Mouse (Mus musculus): Measurements from ENCODE around the gene Adarb2. TPM values are rescaled to one million over a fixed set of nuclear protein-coding genes. Genes with fewer than 3 reads are reported as not detected.

The Adarb2 gene
- polyA plus RNA-seq (2015; fragmentation: Nextera tagmentation; extraction: Ambion mirVana), result 0.07 and 0.09 TPM in 2 replicates

DNA sequence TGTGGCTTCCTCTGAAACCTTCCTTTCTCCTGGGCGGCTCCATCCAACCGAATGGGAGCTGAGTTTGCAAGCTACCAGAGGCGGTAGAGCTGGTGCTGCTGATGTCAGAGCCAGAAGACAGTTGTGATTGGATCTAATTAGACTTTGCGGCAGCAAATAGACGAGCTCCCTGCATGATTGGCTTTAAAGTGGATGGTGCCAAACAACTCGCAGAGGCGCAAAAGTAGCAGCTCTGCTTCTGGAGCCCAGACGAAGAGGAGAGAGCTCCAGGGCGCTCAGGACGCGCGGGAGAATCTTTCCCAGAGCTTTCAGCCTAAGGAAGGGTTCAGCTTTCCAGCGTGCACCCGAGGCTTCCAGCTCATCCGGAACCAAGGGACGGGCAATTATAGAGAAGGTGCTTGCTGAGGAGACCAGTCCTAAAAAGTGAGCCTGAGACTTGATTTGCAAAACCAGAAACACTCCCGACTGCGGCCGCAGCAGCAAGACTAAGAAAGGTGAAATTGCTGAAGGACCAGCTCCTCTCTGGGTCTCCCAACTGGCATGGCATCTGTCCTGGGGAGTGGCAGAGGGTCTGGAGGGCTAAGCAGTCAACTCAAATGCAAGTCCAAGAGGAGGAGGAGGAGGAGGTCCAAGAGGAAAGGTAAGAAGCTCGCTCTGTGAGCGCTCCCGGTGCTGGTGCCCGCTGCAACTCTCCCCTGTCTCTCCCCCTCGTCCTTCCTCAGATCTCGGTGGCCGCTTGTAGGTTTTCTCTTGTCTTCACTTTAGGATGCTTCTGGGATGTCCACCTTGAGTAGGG lies at the start of gene Adarb2:
TSS of gene Adarb2 (plus strand) at position 186 of the 796 bp plus-strand sequence.
- WGBS (ENCODE audit: insufficient replicate concordance), result under 1% methylated on average over 26 of the region's 26 CpGs
- no peaks in the 10 kb centered on the region for H3K9me3 ChIP-seq (replicated peaks)
- ATAC-seq (ENCODE audit: insufficient read depth), result no peak
- H3K9ac ChIP-seq, result no peak within 1 kb of the TSS
- H3K36me3 ChIP-seq (replicated peaks), result no peaks in the 10 kb centered on the region
- no peak within 1 kb of the TSS for H3K27ac ChIP-seq (replicated peaks)
- H3K4me2 ChIP-seq, result no peak within 1 kb of the TSS
- H3K27me3 ChIP-seq, result peaks cover 14% of the 10 kb centered on the region
- H3K4me1 ChIP-seq (replicated peaks), result no peaks in the 10 kb centered on the region
- no peak within 1 kb of the TSS for H3K4me3 ChIP-seq (replicated peaks)

DNA sequence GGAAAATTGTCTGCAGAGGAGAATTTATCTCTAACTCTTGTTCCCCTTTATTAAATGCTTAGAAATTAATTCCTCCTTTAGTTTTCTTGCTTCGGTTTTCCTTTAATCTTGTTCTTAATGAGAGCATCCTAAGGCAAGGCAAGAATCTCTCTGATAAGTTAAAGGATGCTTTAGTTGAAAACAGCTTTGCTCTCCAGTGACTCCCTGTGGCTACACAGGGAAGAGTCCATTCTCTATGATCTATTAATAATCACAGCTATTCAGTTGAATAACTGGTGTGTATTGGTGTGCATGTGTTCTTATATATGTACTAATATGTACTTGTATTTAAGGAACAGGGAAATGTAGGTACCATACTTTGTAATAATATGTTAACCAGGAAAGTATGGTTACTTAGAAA lies 28.9 kb upstream of the Adarb2 start:
- Histone ChIP-seq H3K4me1 (replicated peaks) (no peaks in the 10 kb centered on the region), H3K4me3 (replicated peaks) (no peak overlapping the region), H3K9ac (no peak overlapping the region), H3K27ac (replicated peaks) (no peak overlapping the region), H3K27me3 (no peaks in the 10 kb centered on the region), H3K9me3 (replicated peaks) (no peaks in the 10 kb centered on the region), H3K4me2 (no peak overlapping the region), H3K36me3 (replicated peaks) (no peaks in the 10 kb centered on the region)
- WGBS (ENCODE audit: insufficient replicate concordance), result 42% methylated on average over 1 of the region's 1 CpGs
- ATAC-seq (ENCODE audit: insufficient read depth), result no peak

DNA sequence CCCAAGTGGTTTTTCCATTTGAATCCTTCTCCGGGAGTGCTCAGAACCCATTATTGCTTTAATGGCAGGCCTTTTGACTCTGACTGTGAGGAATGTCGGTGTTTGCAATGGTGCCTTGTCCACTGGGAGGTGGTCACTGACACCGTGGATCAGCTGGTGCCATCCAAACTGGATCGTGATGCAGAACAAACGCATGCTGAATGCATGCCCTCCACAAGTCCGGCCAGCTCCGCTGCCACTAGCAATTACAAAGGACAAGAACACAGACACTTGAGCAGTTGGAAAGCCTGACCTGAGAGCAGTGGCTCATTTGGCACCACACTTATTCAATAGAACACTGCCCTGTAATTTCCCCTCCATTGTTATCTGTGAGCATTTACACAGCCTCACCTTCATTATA lies 10.7 kb upstream of the Adarb2 start:
- no peaks in the 10 kb centered on the region for H3K4me1 ChIP-seq (replicated peaks)
- no peak overlapping the region for H3K27ac ChIP-seq (replicated peaks)
- H3K27me3 ChIP-seq, result no peaks in the 10 kb centered on the region
- H3K4me3 ChIP-seq (replicated peaks), result no peak overlapping the region
- no peak overlapping the region for H3K9ac ChIP-seq
- no peaks in the 10 kb centered on the region for H3K9me3 ChIP-seq (replicated peaks)
- H3K4me2 ChIP-seq, result no peak overlapping the region
- H3K36me3 ChIP-seq (replicated peaks), result no peaks in the 10 kb centered on the region
- no peak for ATAC-seq (ENCODE audit: insufficient read depth)
- WGBS (ENCODE audit: insufficient replicate concordance), result 63% methylated on average over 7 of the region's 7 CpGs

DNA sequence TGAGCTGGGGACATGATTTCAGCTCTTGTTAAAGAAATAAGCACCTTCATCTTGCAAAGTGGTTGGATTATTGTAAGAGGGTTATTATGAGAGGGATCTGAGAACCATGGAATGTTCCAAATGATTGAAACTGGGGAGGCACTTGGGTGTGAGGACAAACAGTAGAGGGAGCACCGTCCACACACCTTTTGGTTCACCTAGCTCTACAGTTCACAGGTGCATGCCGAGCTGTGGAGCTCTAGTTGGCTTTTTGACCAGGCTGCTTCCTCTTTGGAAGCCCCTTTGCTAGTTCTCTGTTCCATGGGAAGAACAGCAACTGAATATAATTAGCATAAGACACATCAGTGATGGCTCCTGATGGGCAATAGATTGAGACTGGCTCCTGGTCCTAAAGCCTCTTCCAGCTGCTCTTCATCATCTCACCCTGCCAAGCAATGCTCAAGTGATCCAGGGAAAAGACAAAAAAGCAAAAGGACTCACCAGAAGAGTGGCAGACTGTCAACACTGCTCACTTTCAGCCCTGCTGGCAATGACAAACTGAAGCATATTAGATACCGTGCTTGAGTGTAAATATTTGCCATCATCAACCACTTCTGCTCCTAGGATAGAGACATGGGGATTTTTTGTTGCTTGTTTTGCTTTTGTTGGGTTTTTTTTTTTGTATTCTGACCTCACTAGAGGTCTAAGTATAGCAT lies 3.3 kb upstream of the Adarb2 start:
- Histone ChIP-seq H3K36me3 (replicated peaks) (no peaks in the 10 kb centered on the region), H3K4me1 (replicated peaks) (no peaks in the 10 kb centered on the region), H3K4me3 (replicated peaks) (no peak overlapping the region), H3K9ac (no peak overlapping the region), H3K4me2 (no peak overlapping the region), H3K27ac (replicated peaks) (no peak overlapping the region), H3K9me3 (replicated peaks) (no peaks in the 10 kb centered on the region), H3K27me3 (peaks cover 14% of the 10 kb centered on the region)
- WGBS (ENCODE audit: insufficient replicate concordance), result 41% methylated on average over 3 of the region's 3 CpGs
- no peak for ATAC-seq (ENCODE audit: insufficient read depth)

DNA sequence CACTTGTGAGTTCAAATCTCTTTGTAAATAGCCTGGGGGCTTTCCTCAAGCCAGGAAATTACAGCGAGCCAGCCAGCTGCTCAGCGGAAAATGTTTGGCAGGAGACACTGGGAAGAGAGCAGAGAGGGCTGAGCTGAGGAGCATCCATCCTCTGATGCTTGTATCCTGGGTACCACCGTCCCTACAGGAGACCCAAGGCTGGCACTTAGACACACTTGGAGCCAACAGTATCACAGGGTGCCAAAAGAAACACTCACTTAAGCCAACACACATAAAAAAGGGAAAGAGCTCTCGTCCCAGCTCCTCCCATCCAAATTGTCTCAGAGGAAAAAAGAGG lies 779 bp downstream of the Adarb2 start:
- Histone ChIP-seq H3K9ac (no peak overlapping the region), H3K9me3 (replicated peaks) (no peaks in the 10 kb centered on the region), H3K36me3 (replicated peaks) (no peaks in the 10 kb centered on the region), H3K4me2 (no peak overlapping the region), H3K27ac (replicated peaks) (no peak overlapping the region), H3K27me3 (peaks cover 14% of the 10 kb centered on the region), H3K4me3 (replicated peaks) (no peak overlapping the region), H3K4me1 (replicated peaks) (no peaks in the 10 kb centered on the region)
- no peak for ATAC-seq (ENCODE audit: insufficient read depth)
- 5% methylated on average over 4 of the region's 4 CpGs for WGBS (ENCODE audit: insufficient replicate concordance)

DNA sequence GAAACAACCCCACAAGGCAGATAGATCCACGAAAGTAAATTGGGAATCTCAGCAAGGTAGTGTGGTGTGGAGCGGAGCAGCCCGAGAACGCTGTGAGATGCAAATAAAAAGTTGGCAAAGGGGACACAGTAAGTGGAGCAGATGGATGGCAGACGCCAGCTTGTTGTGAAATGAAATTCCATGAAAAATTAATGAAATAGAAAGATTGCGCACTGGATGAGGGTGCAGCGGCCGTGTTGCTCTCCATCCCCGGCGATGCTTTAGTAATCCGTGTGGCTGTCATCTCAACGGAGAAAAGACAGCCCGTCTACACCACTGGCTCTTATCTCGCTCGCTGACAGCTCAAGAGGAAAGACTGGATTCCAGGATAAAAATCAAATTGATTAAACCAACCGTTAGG lies 4.7 kb downstream of the Adarb2 start:
- Histone ChIP-seq H3K36me3 (replicated peaks) (no peaks in the 10 kb centered on the region), H3K27me3 (peaks cover 12% of the 10 kb centered on the region), H3K9me3 (replicated peaks) (no peaks in the 10 kb centered on the region), H3K4me3 (replicated peaks) (no peak overlapping the region), H3K27ac (replicated peaks) (no peak overlapping the region), H3K4me2 (no peak overlapping the region), H3K4me1 (replicated peaks) (no peaks in the 10 kb centered on the region), H3K9ac (no peak overlapping the region)
- ATAC-seq (ENCODE audit: insufficient read depth), result no peak
- 58% methylated on average over 16 of the region's 16 CpGs for WGBS (ENCODE audit: insufficient replicate concordance)

DNA sequence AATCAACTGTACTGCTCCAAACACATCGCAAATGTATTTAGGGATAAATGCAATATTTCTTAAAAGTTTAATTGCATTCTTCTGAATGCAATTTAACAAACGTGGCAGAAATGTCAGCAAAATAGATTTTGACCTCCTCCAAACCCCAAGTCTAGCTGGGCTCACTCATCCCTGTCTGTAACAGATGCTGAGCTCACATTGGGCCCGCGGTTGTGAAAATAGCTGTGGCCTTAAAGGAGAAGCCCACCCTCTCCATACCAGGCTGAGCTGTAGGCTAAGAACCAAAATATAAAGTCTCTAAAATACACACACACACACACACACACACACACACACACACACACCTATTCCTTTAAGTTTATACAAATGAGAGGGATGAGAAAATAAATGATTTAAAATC lies 8.1 kb downstream of the Adarb2 start:
- WGBS (ENCODE audit: insufficient replicate concordance), result 57% methylated on average over 4 of the region's 4 CpGs
- Histone ChIP-seq H3K4me2 (no peak overlapping the region), H3K4me3 (replicated peaks) (no peak overlapping the region), H3K27me3 (no peaks in the 10 kb centered on the region), H3K9ac (no peak overlapping the region), H3K27ac (replicated peaks) (no peak overlapping the region), H3K36me3 (replicated peaks) (no peaks in the 10 kb centered on the region), H3K4me1 (replicated peaks) (no peaks in the 10 kb centered on the region), H3K9me3 (replicated peaks) (no peaks in the 10 kb centered on the region)
- ATAC-seq (ENCODE audit: insufficient read depth), result no peak

DNA sequence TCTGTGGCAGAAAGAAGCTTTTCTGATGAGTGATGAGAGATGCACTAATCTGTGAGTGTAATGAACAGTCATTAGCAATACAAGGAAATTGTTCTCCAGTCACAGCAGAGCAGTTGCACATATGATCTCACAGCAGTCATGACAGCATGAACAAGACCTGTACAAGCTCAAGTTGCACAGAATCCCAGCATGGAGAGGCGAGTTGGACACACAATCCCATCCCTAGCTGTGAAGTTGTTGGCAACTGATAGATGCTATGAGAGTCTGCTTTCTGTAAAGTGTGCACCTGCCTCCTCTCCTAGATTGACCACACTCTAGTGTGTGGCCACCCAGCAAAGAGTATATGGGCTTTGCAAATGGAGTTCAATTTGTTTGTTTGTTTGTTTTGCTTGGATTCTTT lies 36.2 kb downstream of the Adarb2 start:
- no peak for ATAC-seq (ENCODE audit: insufficient read depth)
- H3K27ac ChIP-seq (replicated peaks), result no peak overlapping the region
- no peaks in the 10 kb centered on the region for H3K9me3 ChIP-seq (replicated peaks)
- 28% methylated on average over 1 of the region's 1 CpGs for WGBS (ENCODE audit: insufficient replicate concordance)
- H3K27me3 ChIP-seq, result no peaks in the 10 kb centered on the region
- H3K36me3 ChIP-seq (replicated peaks), result no peaks in the 10 kb centered on the region
- no peak overlapping the region for H3K4me3 ChIP-seq (replicated peaks)
- H3K9ac ChIP-seq, result no peak overlapping the region
- no peaks in the 10 kb centered on the region for H3K4me1 ChIP-seq (replicated peaks)
- H3K4me2 ChIP-seq, result no peak overlapping the region

DNA sequence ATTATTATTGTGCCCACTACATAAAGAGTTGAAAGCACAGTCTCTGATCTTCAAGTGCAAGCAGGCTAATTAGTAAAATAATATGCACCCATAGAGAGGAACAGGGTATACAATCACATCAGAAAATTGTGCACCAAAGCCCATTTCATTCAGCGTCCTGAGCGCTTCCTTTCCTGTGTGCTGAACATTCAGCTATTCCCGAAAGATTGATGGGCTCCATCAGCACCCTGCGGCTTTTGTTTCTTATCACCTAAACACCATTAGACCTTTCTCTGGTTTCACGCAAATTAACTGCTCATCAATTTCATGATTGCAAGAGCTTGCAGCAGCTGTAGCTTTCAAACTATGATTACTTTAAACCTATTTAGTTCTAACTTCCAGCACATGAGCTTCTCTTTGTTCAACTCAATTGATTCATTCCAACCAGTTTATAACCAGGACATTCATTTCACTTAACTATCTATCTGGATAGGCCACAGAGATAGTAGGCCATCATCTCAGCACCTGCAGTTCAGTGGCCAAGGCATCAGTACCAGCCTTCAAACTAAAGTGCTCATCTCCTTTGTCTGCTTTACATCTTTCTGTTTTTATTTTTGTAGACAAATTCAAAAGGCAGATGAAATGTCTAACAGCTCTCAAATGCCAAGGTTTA lies 45.5 kb downstream of the Adarb2 start:
- no peaks in the 10 kb centered on the region for H3K27me3 ChIP-seq
- WGBS (ENCODE audit: insufficient replicate concordance), result 58% methylated on average over 5 of the region's 5 CpGs
- no peak overlapping the region for H3K27ac ChIP-seq (replicated peaks)
- no peak overlapping the region for H3K9ac ChIP-seq
- no peaks in the 10 kb centered on the region for H3K9me3 ChIP-seq (replicated peaks)
- H3K4me1 ChIP-seq (replicated peaks), result no peaks in the 10 kb centered on the region
- no peaks in the 10 kb centered on the region for H3K36me3 ChIP-seq (replicated peaks)
- H3K4me3 ChIP-seq (replicated peaks), result no peak overlapping the region
- ATAC-seq (ENCODE audit: insufficient read depth), result no peak
- H3K4me2 ChIP-seq, result no peak overlapping the region

DNA sequence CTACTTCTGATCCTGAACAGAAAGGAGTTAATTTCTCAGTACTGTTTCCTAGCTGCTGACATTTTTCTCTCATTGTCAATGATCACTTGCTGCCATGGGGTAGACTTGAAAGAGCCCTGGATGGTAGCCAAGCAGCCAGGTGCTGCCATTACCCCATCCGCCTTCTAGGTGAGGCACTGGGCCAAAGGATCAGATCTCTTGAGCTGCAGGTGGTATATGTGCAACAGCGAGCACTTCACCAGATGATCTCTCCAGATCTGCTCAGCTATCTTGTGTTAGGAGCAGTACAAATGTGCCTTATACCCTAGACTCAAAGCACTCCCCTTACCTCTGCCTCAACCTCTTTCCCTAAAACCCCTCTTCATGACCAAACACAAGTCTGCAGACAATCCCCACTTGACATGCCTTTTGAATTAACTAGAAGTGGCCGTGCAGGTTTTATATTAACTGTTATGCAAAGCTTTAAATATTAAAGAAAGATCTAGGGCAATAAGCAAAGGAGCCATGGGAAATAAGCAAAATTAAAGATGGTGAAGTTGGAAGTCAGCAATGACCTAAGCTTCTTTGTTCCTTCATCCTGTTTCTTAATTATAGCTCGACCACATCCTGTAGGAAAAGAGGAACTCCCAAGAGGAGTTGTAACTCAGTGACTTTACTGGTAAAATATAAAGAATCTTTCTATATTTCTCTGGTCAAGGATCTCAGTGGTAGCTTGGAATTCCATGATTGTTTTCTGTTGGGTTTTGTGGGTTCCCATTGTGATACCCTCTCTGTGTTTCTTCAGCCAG lies 69.7 kb downstream of the Adarb2 start:
- H3K9ac ChIP-seq, result no peak overlapping the region
- H3K27ac ChIP-seq (replicated peaks), result no peak overlapping the region
- no peak overlapping the region for H3K4me2 ChIP-seq
- ATAC-seq (ENCODE audit: insufficient read depth), result no peak
- no peaks in the 10 kb centered on the region for H3K27me3 ChIP-seq
- H3K36me3 ChIP-seq (replicated peaks), result no peaks in the 10 kb centered on the region
- 41% methylated on average over 4 of the region's 4 CpGs for WGBS (ENCODE audit: insufficient replicate concordance)
- H3K4me3 ChIP-seq (replicated peaks), result no peak overlapping the region
- no peaks in the 10 kb centered on the region for H3K9me3 ChIP-seq (replicated peaks)
- H3K4me1 ChIP-seq (replicated peaks), result no peaks in the 10 kb centered on the region

DNA sequence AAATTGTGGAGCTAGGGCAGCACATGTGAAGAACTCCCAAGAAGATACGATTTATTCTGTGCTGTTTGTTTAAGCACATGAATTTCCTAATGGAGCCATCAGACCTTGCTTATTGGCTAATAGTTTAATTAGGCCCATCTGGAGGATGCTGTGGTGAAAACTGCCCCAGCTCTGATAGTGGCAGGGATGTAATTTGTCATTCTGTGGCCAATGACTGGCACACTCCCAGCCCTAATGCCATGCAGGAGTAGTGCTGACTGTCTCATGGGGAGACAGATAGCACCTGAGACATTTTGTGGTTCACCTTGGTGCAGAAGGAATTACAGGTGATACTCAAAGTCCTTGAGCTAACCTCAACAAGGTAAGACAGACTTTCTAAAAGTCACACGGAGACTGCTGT lies 80.5 kb downstream of the Adarb2 start:
- no peaks in the 10 kb centered on the region for H3K4me1 ChIP-seq (replicated peaks)
- no peaks in the 10 kb centered on the region for H3K36me3 ChIP-seq (replicated peaks)
- no peaks in the 10 kb centered on the region for H3K27me3 ChIP-seq
- no peak for ATAC-seq (ENCODE audit: insufficient read depth)
- H3K4me3 ChIP-seq (replicated peaks), result no peak overlapping the region
- no peak overlapping the region for H3K9ac ChIP-seq
- H3K27ac ChIP-seq (replicated peaks), result no peak overlapping the region
- H3K4me2 ChIP-seq, result no peak overlapping the region
- H3K9me3 ChIP-seq (replicated peaks), result no peaks in the 10 kb centered on the region
- WGBS (ENCODE audit: insufficient replicate concordance), result 73% methylated on average over 2 of the region's 2 CpGs

All from liver, embryonic 15.5 days (tissue).